Mouse (Mus musculus): ENCODE data around the gene Pstk.
"Not testable (repeated sequence)": the region's sequence is repeated elsewhere in the genome, so short reads cannot be mapped to it uniquely, and the experiment has no call there.

The Pstk gene

DNA sequence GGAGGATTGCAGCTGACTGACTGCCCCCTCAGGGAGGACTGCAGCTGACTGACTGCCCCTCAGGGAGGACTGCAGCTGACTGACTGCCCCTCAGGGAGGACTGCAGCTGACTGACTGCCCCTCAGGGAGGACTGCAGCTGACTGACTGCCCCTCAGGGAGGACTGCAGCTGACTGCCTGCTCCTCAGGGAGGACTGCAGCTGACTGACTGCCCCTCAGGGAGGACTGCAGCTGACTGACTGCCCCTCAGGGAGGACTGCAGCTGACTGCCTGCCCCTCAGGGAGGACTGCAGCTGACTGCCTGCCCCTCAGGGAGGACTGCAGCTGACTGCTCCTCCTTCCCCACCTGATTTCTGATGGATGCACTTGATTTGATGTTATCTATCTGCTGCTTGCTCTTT lies 45.8 kb downstream of the Pstk start:
- not testable (repeated sequence) for DNase-seq (ENCODE audit: low spot score)

DNA sequence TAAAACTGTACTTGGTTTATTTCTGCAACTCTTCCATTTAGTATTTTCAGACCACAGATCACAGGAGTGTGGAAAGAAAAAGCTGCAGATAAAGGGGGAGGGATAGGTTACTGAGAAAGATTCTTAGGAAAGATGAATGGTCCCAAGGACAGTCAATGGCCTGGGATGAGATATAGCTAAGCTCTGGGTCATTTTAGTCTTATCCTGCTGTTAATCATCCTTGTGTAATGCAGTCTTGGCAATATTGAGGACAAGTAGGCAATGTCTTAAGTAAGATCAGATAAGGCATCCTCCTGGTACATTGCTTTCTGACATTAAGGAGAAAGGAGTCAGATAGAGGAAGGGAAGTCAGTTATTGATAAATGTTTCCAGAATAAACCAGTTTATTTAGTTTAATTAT lies 46.7 kb downstream of the Pstk start:
- DNase-seq (ENCODE audit: low spot score), result no peak

DNA sequence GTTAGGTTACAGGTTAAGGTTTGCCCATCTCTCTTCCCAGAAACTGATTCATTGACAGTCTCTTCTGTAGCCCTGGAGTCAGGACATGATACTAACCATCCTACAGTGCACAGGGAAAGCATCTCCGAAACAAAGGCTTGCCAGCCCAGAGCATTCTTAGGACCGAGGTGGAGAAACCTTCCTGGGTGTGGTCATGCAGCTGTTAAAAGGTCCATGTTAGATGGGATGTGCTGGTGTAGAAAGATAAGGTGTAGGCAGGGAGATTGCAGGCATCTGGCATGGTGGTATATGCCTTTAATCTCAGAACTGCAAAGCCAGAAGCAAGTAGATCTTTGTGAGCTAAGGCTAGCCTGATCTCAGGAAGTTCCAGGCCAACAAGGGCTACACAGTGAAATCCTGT lies 54.0 kb downstream of the Pstk start:
- DNase-seq (ENCODE audit: low spot score), result no peak

DNA sequence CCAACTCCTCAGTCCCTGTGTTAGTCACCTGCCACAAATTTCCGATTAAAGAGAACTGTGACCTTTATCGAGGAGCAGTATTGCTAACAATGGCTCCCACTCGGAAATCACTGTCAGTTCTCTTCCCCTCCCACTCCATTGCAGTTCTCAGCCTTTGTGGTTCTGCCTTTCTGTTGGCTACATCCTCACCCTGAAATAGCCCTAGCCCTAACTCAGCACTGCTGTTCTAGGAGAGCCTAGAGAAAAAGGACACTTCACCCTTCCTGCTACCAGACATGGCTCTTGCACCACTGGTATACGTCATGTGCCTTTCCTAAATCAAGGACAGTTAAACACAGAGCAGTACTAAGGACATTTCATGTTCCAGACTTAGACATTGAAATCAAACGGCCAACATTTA lies 56.4 kb downstream of the Pstk start:
- DNase-seq (ENCODE audit: low spot score), result no peak

DNA sequence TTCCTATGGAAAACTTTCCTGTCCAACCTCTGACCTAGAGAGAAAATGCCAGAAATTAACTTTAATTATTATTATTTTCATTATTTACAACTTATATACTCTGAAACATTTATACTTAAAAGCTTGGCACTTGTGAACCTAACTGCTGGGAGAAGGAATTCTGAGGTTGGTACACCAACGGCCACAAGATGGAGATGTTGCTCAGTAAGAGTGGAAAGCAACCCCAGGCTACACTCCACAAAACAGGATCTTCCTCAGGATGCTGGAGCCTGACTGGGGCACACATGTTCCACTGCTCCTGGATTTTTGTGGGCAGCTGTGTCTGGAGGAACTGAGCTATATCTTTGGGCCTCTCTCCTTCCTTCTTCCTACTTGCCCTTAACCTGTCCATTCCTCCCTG lies 61.3 kb downstream of the Pstk start:
- no peak for DNase-seq (ENCODE audit: low spot score)

DNA sequence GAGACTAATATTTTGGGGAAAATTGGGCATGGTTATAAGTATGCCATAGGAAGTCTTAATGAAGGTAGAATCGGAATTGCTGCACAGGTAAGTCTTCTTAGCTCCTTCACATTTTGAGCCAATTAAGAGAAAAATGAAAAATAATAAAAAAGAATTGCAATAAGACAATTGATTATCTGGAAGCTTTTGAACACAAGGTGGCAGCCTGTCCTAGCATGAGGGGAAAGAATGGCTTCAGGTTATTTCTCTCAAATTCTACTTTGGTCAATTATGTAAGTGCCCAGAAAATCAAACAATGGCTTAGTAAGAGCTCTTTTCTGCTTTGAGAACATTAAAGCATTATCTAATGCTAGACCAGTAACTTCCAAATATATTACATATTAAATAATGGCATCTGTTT lies 63.3 kb downstream of the Pstk start:
- DNase-seq (ENCODE audit: low spot score), result no peak

DNA sequence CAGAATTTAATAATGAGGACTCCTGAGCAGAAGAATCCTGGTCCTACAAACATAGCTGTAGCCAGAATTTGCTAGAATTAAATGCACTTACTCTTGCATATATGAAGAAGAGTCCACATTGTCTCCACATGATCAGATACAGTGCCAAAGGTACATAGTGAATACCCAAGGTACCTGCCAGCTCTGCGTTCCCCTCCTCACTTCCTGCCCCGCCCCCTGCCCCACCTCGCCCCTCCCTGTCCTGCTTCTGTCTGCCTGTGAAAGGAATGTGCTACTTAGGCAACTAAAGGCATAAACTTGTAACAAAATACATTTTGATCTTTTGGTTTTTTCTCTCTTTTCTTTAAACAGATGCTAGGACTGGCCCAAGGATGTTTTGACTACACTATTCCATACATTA lies 66.1 kb downstream of the Pstk start:
- DNase-seq (ENCODE audit: low spot score), result no peak
